Mouse (Mus musculus) hindbrain, embryonic 16.5 days (tissue): ENCODE results near the gene Akr1b8. TPM values are rescaled to one million over a fixed set of nuclear protein-coding genes. Genes with fewer than 3 reads are reported as not detected.

Experiments used
- ATAC-seq: fragments of 200-750 bp; cut with Nextera tagmentation; 2 replicates; pipeline ENCODE4 v1.8.0; 2017; ENCODE audit warnings: moderate TSS enrichment, moderate library complexity
- H3K27ac ChIP-seq: fragments of 300-500 bp; sonication (generic); 2 replicates; pipeline ENCODE4 v1.5.1; 2014; ENCODE audit warnings: low read depth, mild to moderate bottlenecking, control low read depth, low read length, moderate library complexity
- H3K27me3 ChIP-seq: fragments of 300-500 bp; sonication (generic); replicated peaks from 2 replicates; pipeline ENCODE4 v1.6.1; 2014; ENCODE audit warnings: low read length; ENCODE audit not compliant: control insufficient read depth, insufficient read depth
- H3K36me3 ChIP-seq: fragments of 300-500 bp; sonication (generic); 2 replicates; pipeline ENCODE4 v1.6.1; 2014; ENCODE audit warnings: mild to moderate bottlenecking, low read length, moderate library complexity, mixed read lengths; ENCODE audit not compliant: control insufficient read depth, insufficient read depth
- H3K4me1 ChIP-seq: fragments of 300-500 bp; sonication (generic); 2 replicates; pipeline ENCODE4 v1.6.1; 2014; ENCODE audit warnings: low read depth, low read length; ENCODE audit not compliant: control insufficient read depth, insufficient read depth
- H3K4me2 ChIP-seq: fragments of 300-500 bp; sonication (generic); 2 replicates; pipeline ENCODE4 v1.6.1; 2014; ENCODE audit warnings: mild to moderate bottlenecking, low read length, control low read depth, moderate library complexity
- H3K4me3 ChIP-seq: fragments of 300-500 bp; sonication (generic); 2 replicates; pipeline ENCODE4 v1.5.1; 2014; ENCODE audit warnings: mild to moderate bottlenecking, low read length, control low read depth, moderate library complexity
- H3K9ac ChIP-seq: fragments of 300-500 bp; sonication (generic); 2 replicates; pipeline ENCODE4 v1.6.1; 2014; ENCODE audit warnings: low read depth, mild to moderate bottlenecking, control low read depth, low read length, moderate library complexity
- H3K9me3 ChIP-seq: fragments of 300-500 bp; sonication (generic); 2 replicates; pipeline ENCODE4 v1.6.1; 2014; ENCODE audit warnings: mild to moderate bottlenecking, low read length, moderate library complexity; ENCODE audit not compliant: control insufficient read depth
- WGBS: fragments of 180-500 bp; shearing (Covaris S2); extraction: QIAGEN DNeasy Blood & Tissue Kit; methylation state at CpG from one replicate; pipeline ENCODE4 v1.1.7; 2014; 5-methylcytosine and 5-hydroxymethylcytosine counted together
- polyA plus RNA-seq: library from polyadenylated mRNA; unstranded; fragments of >200 nt; fragmentation: Nextera tagmentation; extraction: Ambion mirVana; gene quantifications from 2 replicates; pipeline ENCODE4 v1.2.1, GENCODE M21; 2015

Gene Akr1b8
- polyA plus RNA-seq, 1 experiment from 2014 or later, result 4.4 TPM

DNA sequence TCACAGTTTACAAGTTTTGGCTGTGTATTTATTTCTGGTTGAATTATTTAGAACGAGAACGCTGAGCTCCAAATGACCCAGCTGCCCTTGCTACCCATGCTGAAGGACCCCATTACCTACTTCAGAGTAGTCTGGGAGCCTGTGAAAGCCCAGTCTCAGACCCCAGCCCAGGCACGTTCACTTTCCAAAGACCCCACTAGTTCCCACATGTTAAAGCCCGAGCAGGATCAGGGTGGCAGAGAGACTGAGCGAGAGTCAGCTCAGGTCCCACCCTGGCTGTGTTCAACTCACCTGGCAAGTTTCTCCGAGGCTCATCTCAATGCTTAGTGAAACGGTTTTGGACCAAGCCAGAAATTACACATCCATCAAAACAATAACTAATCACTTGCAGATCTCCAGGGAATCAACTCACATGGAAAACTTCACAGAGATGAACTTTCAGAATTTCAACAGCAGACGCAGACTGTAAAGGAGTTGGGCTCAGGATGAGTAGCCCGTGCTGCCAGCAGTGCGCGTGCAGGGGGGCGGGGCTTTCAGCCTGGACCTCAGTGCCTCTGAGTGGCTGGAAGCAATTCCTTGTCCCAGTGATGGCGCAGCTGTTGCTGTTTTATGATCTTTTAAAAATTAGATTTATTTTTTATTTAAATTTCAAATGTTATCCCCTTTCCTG, 30.9 kb downstream of the Akr1b8 start:
- peak overlapping the region; percentile 64; the same call in 1 of the 2 replicates for H3K9ac ChIP-seq
- H3K4me2 ChIP-seq, result peak overlapping the region; percentile 75
- 0 out of 2 replicates have a peak, but pooled peaks have one; percentile 34 for ATAC-seq
- no peaks in the 10 kb centered on the region for H3K36me3 ChIP-seq
- peaks cover 3% of the 10 kb centered on the region for H3K4me1 ChIP-seq
- 2% methylated on average over 13 of the region's 13 CpGs for WGBS
- no peaks in the 10 kb centered on the region for H3K9me3 ChIP-seq
- peak overlapping the region; percentile 49 for H3K4me3 ChIP-seq
- peak overlapping the region; percentile 67; the same call in 1 of the 2 replicates for H3K27ac ChIP-seq
- H3K27me3 ChIP-seq, result no peaks in the 10 kb centered on the region

- no peaks in the 10 kb centered on the region; the same call in 1 of the 2 replicates for H3K9me3 ChIP-seq
- WGBS, result 83% methylated on average over 4 of the region's 4 CpGs
- H3K9ac ChIP-seq, result no peak overlapping the region
- no peak overlapping the region for H3K27ac ChIP-seq
- no peak overlapping the region for H3K4me3 ChIP-seq
- no peak for ATAC-seq
- peaks cover 3% of the 10 kb centered on the region for H3K4me1 ChIP-seq
- H3K4me2 ChIP-seq, result no peak overlapping the region
- no peaks in the 10 kb centered on the region for H3K36me3 ChIP-seq
- H3K27me3 ChIP-seq, result no peaks in the 10 kb centered on the region
Observed at GRCm38 (mm10) chr6:34388420-34389156, 34.7 kb downstream of the Akr1b8 start.

- ATAC-seq, result no peak
- no peak overlapping the region for H3K4me3 ChIP-seq
- no peak overlapping the region for H3K4me2 ChIP-seq
- H3K27me3 ChIP-seq, result no peaks in the 10 kb centered on the region
- H3K9me3 ChIP-seq, result no peaks in the 10 kb centered on the region; the same call in 1 of the 2 replicates
- H3K27ac ChIP-seq, result no peak overlapping the region
- no peaks in the 10 kb centered on the region for H3K36me3 ChIP-seq
- no peak overlapping the region for H3K9ac ChIP-seq
- 80% methylated on average over 5 of the region's 5 CpGs for WGBS
- no peaks in the 10 kb centered on the region for H3K4me1 ChIP-seq
Observed at GRCm38 (mm10) chr6:34395897-34396296, 42.0 kb downstream of the Akr1b8 start.

- Histone ChIP-seq H3K9ac (no peak overlapping the region), H3K4me2 (no peak overlapping the region), H3K4me3 (no peak overlapping the region), H3K36me3 (no peaks in the 10 kb centered on the region), H3K27me3 (no peaks in the 10 kb centered on the region), H3K9me3 (no peaks in the 10 kb centered on the region), H3K4me1 (no peaks in the 10 kb centered on the region), H3K27ac (no peak overlapping the region)
- WGBS, result 92% methylated on average over 6 of the region's 6 CpGs
- ATAC-seq, result no peak
Observed at GRCm38 (mm10) chr6:34398431-34398830, 44.5 kb downstream of the Akr1b8 start.

DNA sequence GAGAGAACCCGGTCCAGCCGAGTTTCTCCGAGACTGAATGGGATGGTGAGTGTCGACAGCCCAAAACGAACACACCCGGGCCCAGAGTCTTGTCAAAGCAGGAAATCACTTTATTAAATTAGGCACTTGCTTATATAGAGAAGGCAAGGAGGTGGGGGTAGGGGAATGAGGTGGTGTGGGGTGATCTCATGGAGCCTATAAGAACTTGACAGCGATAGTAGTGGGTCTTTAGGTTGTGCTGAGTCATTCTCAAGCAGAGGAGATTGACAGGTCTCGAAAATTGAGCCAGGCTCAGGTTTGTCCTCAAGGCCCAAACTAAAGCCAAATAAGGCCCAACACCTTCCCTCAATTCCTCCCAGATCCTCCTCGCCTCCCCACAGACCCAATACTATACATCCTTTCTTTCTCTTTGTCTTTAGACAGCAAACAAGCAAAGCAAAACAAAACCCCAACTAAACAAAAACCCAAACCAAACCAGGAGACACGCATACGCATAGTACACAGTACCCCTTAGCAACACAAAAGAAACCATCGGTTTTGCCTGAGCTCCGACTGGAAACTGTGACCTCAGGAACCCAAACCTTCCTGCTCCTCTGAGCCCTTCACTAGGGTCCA, 45.8 kb downstream of the Akr1b8 start:
- H3K27me3 ChIP-seq, result no peaks in the 10 kb centered on the region
- 87% methylated on average over 13 of the region's 13 CpGs for WGBS
- no peaks in the 10 kb centered on the region for H3K4me1 ChIP-seq
- no peak overlapping the region for H3K9ac ChIP-seq
- no peaks in the 10 kb centered on the region for H3K36me3 ChIP-seq
- no peak overlapping the region for H3K4me3 ChIP-seq
- H3K27ac ChIP-seq, result no peak overlapping the region
- no peak for ATAC-seq
- H3K4me2 ChIP-seq, result no peak overlapping the region
- no peaks in the 10 kb centered on the region for H3K9me3 ChIP-seq

DNA sequence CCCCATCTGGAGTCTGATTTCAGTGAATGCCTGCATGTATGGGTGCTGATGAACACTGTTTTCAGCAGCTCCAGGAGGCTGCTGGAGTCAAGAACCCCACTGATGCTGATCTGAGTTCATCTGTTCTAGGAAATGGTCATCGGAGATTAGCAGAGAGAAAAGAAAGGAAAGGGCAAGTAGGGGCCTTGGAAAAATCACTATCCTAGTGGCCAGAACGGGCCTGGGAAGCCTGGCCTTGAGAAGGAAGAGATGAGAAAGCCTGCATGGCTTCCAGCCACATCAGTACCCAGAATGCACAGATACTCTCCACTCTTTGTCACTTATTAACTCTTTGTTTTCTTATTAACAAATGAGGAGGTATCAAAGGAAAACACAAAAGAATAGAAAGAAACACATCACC, 46.8 kb downstream of the Akr1b8 start:
- no peaks in the 10 kb centered on the region for H3K36me3 ChIP-seq
- no peak for ATAC-seq

DNA sequence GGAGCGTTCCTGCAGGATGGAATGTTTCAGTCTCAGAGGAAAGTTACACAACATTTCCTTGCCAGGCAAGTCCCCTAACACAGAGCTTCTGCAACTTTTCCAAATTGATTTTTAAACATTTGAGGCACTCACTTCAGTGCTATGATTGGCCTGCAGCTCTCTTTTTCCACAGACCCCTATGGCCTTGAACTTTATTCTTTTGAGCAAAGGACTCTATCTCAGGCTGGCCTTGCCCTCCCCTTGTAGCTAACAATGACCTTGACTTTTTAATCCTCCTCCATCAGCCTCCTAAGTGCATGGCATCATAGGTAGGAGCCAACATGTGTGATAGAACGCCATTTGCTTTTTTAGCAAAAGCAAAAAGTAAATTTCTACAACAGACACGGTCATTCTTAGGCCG, 52.8 kb downstream of the Akr1b8 start:
- peaks cover 4% of the 10 kb centered on the region; the same call in 1 of the 2 replicates for H3K9me3 ChIP-seq
- no peak overlapping the region for H3K27ac ChIP-seq
- 94% methylated on average over 4 of the region's 4 CpGs for WGBS
- H3K4me3 ChIP-seq, result no peak overlapping the region
- H3K9ac ChIP-seq, result no peak overlapping the region
- no peaks in the 10 kb centered on the region for H3K27me3 ChIP-seq
- no peak overlapping the region for H3K4me2 ChIP-seq
- no peaks in the 10 kb centered on the region for H3K36me3 ChIP-seq
- no peak for ATAC-seq
- H3K4me1 ChIP-seq, result no peaks in the 10 kb centered on the region

More for the DNA sequence above, 46.8 kb downstream of the Akr1b8 start:
- 83% methylated on average over 2 of the region's 2 CpGs for WGBS
- H3K9ac ChIP-seq, result no peak overlapping the region
- H3K27ac ChIP-seq, result no peak overlapping the region
- H3K4me2 ChIP-seq, result no peak overlapping the region
- H3K27me3 ChIP-seq, result no peaks in the 10 kb centered on the region
- H3K4me3 ChIP-seq, result no peak overlapping the region
- H3K4me1 ChIP-seq, result no peaks in the 10 kb centered on the region
- no peaks in the 10 kb centered on the region for H3K9me3 ChIP-seq

DNA sequence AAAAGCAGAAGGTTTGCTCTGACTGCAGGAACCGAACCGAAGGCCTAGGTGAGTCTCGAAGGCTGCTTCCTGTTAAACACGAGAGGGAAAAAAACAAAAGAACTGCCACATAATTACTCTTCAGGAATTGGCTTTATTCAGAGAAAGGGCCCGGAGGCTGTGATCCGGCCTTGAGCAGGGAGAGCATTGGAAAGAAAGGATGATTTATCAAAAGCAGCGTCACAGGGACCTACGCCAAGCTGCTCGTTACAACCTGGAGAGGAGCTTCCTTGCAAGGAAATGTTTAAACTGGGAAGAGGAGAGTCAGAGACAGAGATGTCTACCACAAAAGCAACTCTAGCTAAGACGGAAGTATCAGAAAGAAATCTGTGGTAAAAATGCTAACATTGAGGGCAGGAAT, 53.5 kb downstream of the Akr1b8 start:
- H3K36me3 ChIP-seq, result no peaks in the 10 kb centered on the region
- no peak for ATAC-seq
- no peak overlapping the region for H3K4me2 ChIP-seq
- H3K9ac ChIP-seq, result no peak overlapping the region
- H3K27ac ChIP-seq, result no peak overlapping the region
- H3K27me3 ChIP-seq, result no peaks in the 10 kb centered on the region
- no peak overlapping the region for H3K4me3 ChIP-seq
- H3K9me3 ChIP-seq, result peaks cover 4% of the 10 kb centered on the region; the same call in 1 of the 2 replicates
- H3K4me1 ChIP-seq, result no peaks in the 10 kb centered on the region
- 74% methylated on average over 10 of the region's 10 CpGs for WGBS

- H3K36me3 ChIP-seq, result no peaks in the 10 kb centered on the region
- no peak within 1 kb of the TSS for H3K4me2 ChIP-seq
- no peak within 1 kb of the TSS for H3K4me3 ChIP-seq
- H3K27me3 ChIP-seq, result no peaks in the 10 kb centered on the region
- no peaks in the 10 kb centered on the region for H3K4me1 ChIP-seq
- WGBS, result 76% methylated on average over 6 of the region's 6 CpGs
- no peak within 1 kb of the TSS for H3K9ac ChIP-seq
- 0 out of 2 replicates have a peak, but pooled peaks cover 2% of the 10 kb centered on the region for H3K9me3 ChIP-seq
- no peak for ATAC-seq
- H3K27ac ChIP-seq, result no peak within 1 kb of the TSS
Observed at GRCm38 (mm10) chr6:34412023-34412422, 58.1 kb downstream of the Akr1b8 start, which contains the start of gene Akr1b7. Akr1b7 (plus strand) TSS chr6:34412334.
